Mouse (Mus musculus) central nervous system, embryonic 14 days (tissue): Measurements from ENCODE around the gene Gpalpp1. TPM values are rescaled to one million over a fixed set of nuclear protein-coding genes. Genes with fewer than 3 reads are reported as not detected.

Experiments
- polyA plus RNA-seq: library from polyadenylated mRNA; depleted of rRNA; stranded (reverse); fragments of >200 nt; gene quantifications from 2 replicates; pipeline ENCODE4 v1.2.3, GENCODE M21; 2012; rRNA removed

The Gpalpp1 gene
- 12.1 and 13.7 TPM in 2 replicates for polyA plus RNA-seq

GRCm38 (mm10) chr14:76110396-76111221, at the start of gene Gpalpp1, which contains the start of gene Nufip1:
TSS of gene Gpalpp1 (minus strand) at chr14:76110760.
TSS of gene Nufip1 (plus strand) at chr14:76110891.

Other genes with a start within 250 kb of the Gpalpp1 start
- gene Kctd4, start 155.8 kb downstream of the Gpalpp1 start, polyA plus RNA-seq = 3.2 and 3.7 TPM in 2 replicates
- gene Gtf2f2, start 99.9 kb downstream of the Gpalpp1 start, polyA plus RNA-seq = 26.5 and 30.7 TPM in 2 replicates
- gene Nufip1, start 131 bp upstream of the Gpalpp1 start, polyA plus RNA-seq = 9.0 and 9.2 TPM in 2 replicates